Comparison of ENCODE assay signal across 13 mouse cellular contexts in the genomic region with DNA sequence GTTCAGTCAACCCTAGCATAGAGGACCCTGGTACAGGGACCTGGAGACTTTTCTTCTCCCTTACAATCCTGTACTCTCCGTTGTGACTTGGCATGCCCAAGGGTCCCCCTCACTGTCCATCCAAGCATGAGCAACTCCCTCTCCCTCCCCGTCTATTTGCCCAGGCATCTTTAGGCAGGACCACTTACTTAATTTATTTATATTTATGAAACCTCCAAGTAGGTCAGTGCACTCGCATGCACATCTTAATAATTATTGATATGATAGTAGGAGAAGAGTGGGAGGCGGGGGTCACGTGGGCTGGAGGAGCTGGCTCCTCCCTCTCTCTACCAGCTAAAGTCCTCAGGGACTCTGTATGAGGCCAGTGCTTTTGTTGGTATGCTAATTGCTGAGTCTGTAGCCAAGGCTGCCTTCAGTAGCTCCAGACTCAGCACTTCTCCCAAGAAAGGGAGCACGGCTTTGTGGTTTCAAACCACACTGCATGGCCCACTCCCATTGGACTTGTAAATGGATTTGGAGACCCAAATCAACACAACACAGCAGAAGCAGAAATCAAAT.
DNase-seq lines count a peak whose midpoint lies in the region; ATAC-seq lines count a peak whose summit lies in the region.
"Had no signal": no experiment of that assay in that cellular context is flagged by ENCODE, and none has a peak within 500 bp of the region (broad histone marks: within the 10 kb centered on the region; RNA-seq: fewer than 3 reads in every experiment).

No protein-coding gene starts in this region.

- DNase-seq in ZHBTc4 (ENCODE audit: low read depth, low spot score), result peak; percentile 47
- no peak for DNase-seq in left cerebral cortex, postnatal 25 days (ENCODE audit: low spot score in 2 of 2)
- DNase-seq in heart, adult 8-10 months (ENCODE audit: low spot score), result no peak
- DNase-seq in layer of hippocampus, postnatal 25 days (ENCODE audit: extremely low spot score in 1 of 2, low spot score in 1 of 2), result no peak
- DNase-seq: cerebellum, adult 9-10 months; gastrocnemius, postnatal 36 days; kidney, postnatal 36 days; liver, embryonic 13.5 days had no signal

- H3K27me3 ChIP-seq in forebrain, embryonic 12.5 days, result no peaks in the 10 kb centered on the region; the same call in 1 of the 2 replicates
- H3K27me3 ChIP-seq in hindbrain, embryonic 16.5 days (replicated peaks; ENCODE audit: control insufficient read depth, insufficient read depth, low read length), result no peaks in the 10 kb centered on the region
- H3K27me3 ChIP-seq in neural tube, embryonic 14.5 days (ENCODE audit: control insufficient read depth, insufficient read depth, low read length), result no peaks in the 10 kb centered on the region
- H3K27me3 ChIP-seq: liver, embryonic 13.5 days had no signal

- H3K9ac ChIP-seq in forebrain, embryonic 12.5 days, result no peak overlapping the region
- no peak overlapping the region for H3K9ac ChIP-seq in hindbrain, embryonic 16.5 days (ENCODE audit: low read depth, low read length)
- H3K9ac ChIP-seq in neural tube, embryonic 14.5 days (replicated peaks; ENCODE audit: low read depth, low read length), result no peak overlapping the region
- H3K9ac ChIP-seq: liver, embryonic 13.5 days had no signal

- intact Hi-C loops in left cerebral cortex, postnatal 25 days (cut with DNase I), result no loop called here

- 41% methylated on average over 6 of the region's 6 CpGs for WGBS in forebrain, embryonic 12.5 days
- WGBS in hindbrain, embryonic 16.5 days, result 30% methylated on average over 6 of the region's 6 CpGs
- 33% methylated on average over 6 of the region's 6 CpGs for WGBS in neural tube, embryonic 14.5 days

- H3K27ac ChIP-seq in forebrain, embryonic 12.5 days, result peak overlapping the region; percentile 81
- H3K27ac ChIP-seq in hindbrain, embryonic 16.5 days (ENCODE audit: low read depth, low read length), result peak overlapping the region; percentile 54; the same call in 1 of the 2 replicates
- no peak overlapping the region for H3K27ac ChIP-seq in neural tube, embryonic 14.5 days (ENCODE audit: low read depth, low read length)
- H3K27ac ChIP-seq: liver, embryonic 13.5 days had no signal

- no peaks in the 10 kb centered on the region for H3K9me3 ChIP-seq in forebrain, embryonic 12.5 days
- no peaks in the 10 kb centered on the region for H3K9me3 ChIP-seq in hindbrain, embryonic 16.5 days (ENCODE audit: control insufficient read depth, low read length)
- H3K9me3 ChIP-seq in neural tube, embryonic 14.5 days (ENCODE audit: control insufficient read depth, low read length), result no peaks in the 10 kb centered on the region
- H3K9me3 ChIP-seq: liver, embryonic 13.5 days had no signal

- H3K36me3 ChIP-seq in forebrain, embryonic 12.5 days (replicated peaks), result no peaks in the 10 kb centered on the region
- no peaks in the 10 kb centered on the region for H3K36me3 ChIP-seq in hindbrain, embryonic 16.5 days (ENCODE audit: control insufficient read depth, insufficient read depth, low read length)
- H3K36me3 ChIP-seq in neural tube, embryonic 14.5 days (ENCODE audit: control insufficient read depth, insufficient read depth, low read length), result no peaks in the 10 kb centered on the region
- H3K36me3 ChIP-seq: liver, embryonic 13.5 days had no signal

- H3K4me1 ChIP-seq in forebrain, embryonic 12.5 days, result peaks cover 20% of the 10 kb centered on the region
- H3K4me1 ChIP-seq in hindbrain, embryonic 16.5 days (ENCODE audit: control insufficient read depth, insufficient read depth, low read depth, low read length), result no peaks in the 10 kb centered on the region; the same call in 1 of the 2 replicates
- H3K4me1 ChIP-seq in neural tube, embryonic 14.5 days (ENCODE audit: control insufficient read depth, insufficient read depth, low read length), result peaks cover 16% of the 10 kb centered on the region
- H3K4me1 ChIP-seq: liver, embryonic 13.5 days had no signal

- H3K4me2 ChIP-seq in forebrain, embryonic 12.5 days, result no peak overlapping the region
- no peak overlapping the region for H3K4me2 ChIP-seq in hindbrain, embryonic 16.5 days (ENCODE audit: low read length)
- H3K4me2 ChIP-seq in neural tube, embryonic 14.5 days (ENCODE audit: low read depth, low read length), result no peak overlapping the region
- H3K4me2 ChIP-seq: liver, embryonic 13.5 days had no signal

- peak; percentile 88 for ATAC-seq in forebrain, embryonic 12.5 days (ENCODE audit: low FRiP score)
- ATAC-seq in hindbrain, embryonic 16.5 days, result peak; percentile 48; the same call in 1 of the 2 replicates
- ATAC-seq in neural tube, embryonic 14.5 days (ENCODE audit: low read depth), result peak; percentile 72; the same call in 1 of the 2 replicates
- ATAC-seq: intestine, embryonic 16.5 days had no signal

- H3K4me3 ChIP-seq in forebrain, embryonic 12.5 days (replicated peaks), result no peak overlapping the region
- no peak overlapping the region for H3K4me3 ChIP-seq in hindbrain, embryonic 16.5 days (ENCODE audit: low read length)
- H3K4me3 ChIP-seq in neural tube, embryonic 14.5 days (ENCODE audit: low read depth, low read length), result no peak overlapping the region
- H3K4me3 ChIP-seq: erythroblast, embryonic 14.5 days; liver, embryonic 13.5 days had no signal
